Mouse (Mus musculus) forebrain, embryonic 13.5 days (tissue): Measurements from ENCODE around the gene Olfr1497. TPM values are rescaled to one million over a fixed set of nuclear protein-coding genes. Genes with fewer than 3 reads are reported as not detected.
"Not testable (repeated sequence)": the region's sequence is repeated elsewhere in the genome, so short reads cannot be mapped to it uniquely, and the experiment has no call there.

Source experiments
- ATAC-seq: fragments of 200-750 bp; cut with Nextera tagmentation; 2 replicates; pipeline ENCODE4 v1.8.0; 2017
- H3K27ac ChIP-seq: fragments of 300-500 bp; sonication (generic); 2 replicates; pipeline ENCODE4 v1.5.1; 2015; ENCODE audit warnings: inconsistent platforms, mild to moderate bottlenecking, moderate library complexity
- H3K27me3 ChIP-seq: fragments of 300-500 bp; sonication (generic); 2 replicates; pipeline ENCODE4 v1.6.1; 2015; ENCODE audit warnings: mild to moderate bottlenecking, inconsistent platforms
- H3K36me3 ChIP-seq: fragments of 300-500 bp; sonication (generic); 2 replicates; pipeline ENCODE4 v1.6.1; 2015; ENCODE audit warnings: mild to moderate bottlenecking, inconsistent platforms; ENCODE audit not compliant: poor library complexity, severe bottlenecking
- H3K4me1 ChIP-seq: fragments of 300-500 bp; sonication (generic); 2 replicates; pipeline ENCODE4 v1.6.1; 2015; ENCODE audit warnings: inconsistent platforms
- H3K4me2 ChIP-seq: fragments of 300-500 bp; sonication (generic); 2 replicates; pipeline ENCODE4 v1.6.1; 2015; ENCODE audit warnings: inconsistent platforms, mild to moderate bottlenecking, moderate library complexity
- H3K4me3 ChIP-seq: fragments of 300-500 bp; sonication (generic); 2 replicates; pipeline ENCODE4 v1.5.1; 2015; ENCODE audit warnings: mild to moderate bottlenecking, inconsistent platforms
- H3K9ac ChIP-seq: fragments of 300-500 bp; sonication (generic); 2 replicates; pipeline ENCODE4 v1.6.1; 2015; ENCODE audit warnings: mild to moderate bottlenecking, inconsistent platforms
- H3K9me3 ChIP-seq: fragments of 300-500 bp; sonication (generic); replicated peaks from 2 replicates; pipeline ENCODE4 v1.6.1; 2016; ENCODE audit warnings: inconsistent platforms
- WGBS: fragments of 180-500 bp; shearing (Covaris S2); methylation state at CpG from one replicate; pipeline ENCODE4 v1.1.7; 2015; 5-methylcytosine and 5-hydroxymethylcytosine counted together
- polyA plus RNA-seq: library from polyadenylated mRNA; unstranded; fragments of >200 nt; fragmentation: Nextera tagmentation; extraction: Ambion mirVana; gene quantifications from 2 replicates; pipeline ENCODE4 v1.2.1, GENCODE M21; 2015

The Olfr1497 gene
- not detected in 2 replicates for polyA plus RNA-seq

GRCm38 (mm10) chr19:13798102-13798501 lies at the start of gene Olfr1497:
Olfr1497 (minus strand) TSS chr19:13798202.
- no peaks in the 10 kb centered on the region for H3K4me1 ChIP-seq
- no peaks in the 10 kb centered on the region for H3K36me3 ChIP-seq
- H3K4me2 ChIP-seq = no peak within 1 kb of the TSS
- no peaks in the 10 kb centered on the region for H3K27me3 ChIP-seq
- H3K9ac ChIP-seq = no peak within 1 kb of the TSS
- no peak within 1 kb of the TSS for H3K27ac ChIP-seq
- H3K9me3 ChIP-seq = no peaks in the 10 kb centered on the region
- H3K4me3 ChIP-seq = no peak within 1 kb of the TSS
- no peak for ATAC-seq

- no peak for ATAC-seq
- H3K36me3 ChIP-seq = no peaks in the 10 kb centered on the region
- no peaks in the 10 kb centered on the region for H3K4me1 ChIP-seq
- no peak within 1 kb of the TSS for H3K4me2 ChIP-seq
- no peak within 1 kb of the TSS for H3K9ac ChIP-seq
- no peaks in the 10 kb centered on the region for H3K27me3 ChIP-seq
- no peak within 1 kb of the TSS for H3K4me3 ChIP-seq
- H3K27ac ChIP-seq = no peak within 1 kb of the TSS
- no peaks in the 10 kb centered on the region for H3K9me3 ChIP-seq
Measured at GRCm38 (mm10) chr19:13830388-13830787, 32.4 kb upstream of the Olfr1497 start, which contains the start of gene Olfr1500. Olfr1500 (minus strand) TSS chr19:13830488.

GRCm38 (mm10) chr19:13828447-13828846 lies 30.4 kb upstream of the Olfr1497 start:
- no peak for ATAC-seq
- no peaks in the 10 kb centered on the region for H3K4me1 ChIP-seq
- WGBS = 71% methylated on average over 3 of the region's 3 CpGs
- no peaks in the 10 kb centered on the region for H3K9me3 ChIP-seq
- H3K27me3 ChIP-seq = no peaks in the 10 kb centered on the region
- no peaks in the 10 kb centered on the region for H3K36me3 ChIP-seq
- H3K27ac ChIP-seq = no peak overlapping the region
- H3K4me3 ChIP-seq = no peak overlapping the region
- H3K4me2 ChIP-seq = no peak overlapping the region
- H3K9ac ChIP-seq = no peak overlapping the region

- H3K27me3 ChIP-seq = no peaks in the 10 kb centered on the region
- WGBS = 81% methylated on average over 5 of the region's 5 CpGs
- no peak overlapping the region for H3K9ac ChIP-seq
- no peaks in the 10 kb centered on the region for H3K36me3 ChIP-seq
- H3K4me3 ChIP-seq = no peak overlapping the region
- ATAC-seq = no peak
- no peak overlapping the region for H3K4me2 ChIP-seq
- no peaks in the 10 kb centered on the region for H3K9me3 ChIP-seq
- H3K27ac ChIP-seq = no peak overlapping the region
- no peaks in the 10 kb centered on the region for H3K4me1 ChIP-seq
Measured at GRCm38 (mm10) chr19:13820847-13821246, 22.8 kb upstream of the Olfr1497 start.

- Histone ChIP-seq H3K4me1 (no peaks in the 10 kb centered on the region), H3K36me3 (no peaks in the 10 kb centered on the region), H3K4me2 (no peak within 1 kb of the TSS), H3K9ac (no peak within 1 kb of the TSS), H3K4me3 (no peak within 1 kb of the TSS), H3K9me3 (no peaks in the 10 kb centered on the region), H3K27me3 (no peaks in the 10 kb centered on the region), H3K27ac (no peak within 1 kb of the TSS)
- ATAC-seq = no peak
Measured at GRCm38 (mm10) chr19:13819347-13819746, 21.3 kb upstream of the Olfr1497 start, which contains the start of gene Olfr1499. Olfr1499 (minus strand) TSS chr19:13819447.

- H3K9ac ChIP-seq = no peak overlapping the region
- H3K36me3 ChIP-seq = no peaks in the 10 kb centered on the region
- H3K9me3 ChIP-seq = no peaks in the 10 kb centered on the region
- H3K4me3 ChIP-seq = no peak overlapping the region
- no peak for ATAC-seq
- no peak overlapping the region for H3K4me2 ChIP-seq
- 34% methylated on average over 5 of the region's 5 CpGs for WGBS
- H3K27me3 ChIP-seq = no peaks in the 10 kb centered on the region
- H3K4me1 ChIP-seq = no peaks in the 10 kb centered on the region
- no peak overlapping the region for H3K27ac ChIP-seq
Measured at GRCm38 (mm10) chr19:13818827-13819226, 20.8 kb upstream of the Olfr1497 start.

GRCm38 (mm10) chr19:13812823-13813222 lies 14.8 kb upstream of the Olfr1497 start:
- 60% methylated on average over 2 of the region's 2 CpGs for WGBS

GRCm38 (mm10) chr19:13805486-13805885 lies 7.5 kb upstream of the Olfr1497 start:
- not testable (repeated sequence) for H3K4me1 ChIP-seq, H3K27ac ChIP-seq, H3K9ac ChIP-seq, H3K27me3 ChIP-seq, H3K4me3 ChIP-seq, H3K36me3 ChIP-seq, H3K4me2 ChIP-seq, H3K9me3 ChIP-seq, ATAC-seq
- 56% methylated on average over 1 of the region's 1 CpGs for WGBS

More at GRCm38 (mm10) chr19:13812823-13813222, 14.8 kb upstream of the Olfr1497 start:
- no peaks in the 10 kb centered on the region for H3K4me1 ChIP-seq
- H3K4me2 ChIP-seq = no peak overlapping the region
- no peaks in the 10 kb centered on the region for H3K9me3 ChIP-seq
- no peak overlapping the region for H3K27ac ChIP-seq
- no peaks in the 10 kb centered on the region for H3K27me3 ChIP-seq
- no peak overlapping the region for H3K4me3 ChIP-seq
- H3K9ac ChIP-seq = no peak overlapping the region
- no peak for ATAC-seq
- no peaks in the 10 kb centered on the region for H3K36me3 ChIP-seq

GRCm38 (mm10) chr19:13777578-13777977 lies 20.4 kb downstream of the Olfr1497 start, which contains the start of gene Olfr1496:
Olfr1496 (plus strand) TSS chr19:13777878.
- no peak for ATAC-seq
- H3K4me2 ChIP-seq = no peak within 1 kb of the TSS
- WGBS = 77% methylated on average over 1 of the region's 1 CpGs
- no peaks in the 10 kb centered on the region for H3K9me3 ChIP-seq
- H3K27ac ChIP-seq = no peak within 1 kb of the TSS
- H3K4me3 ChIP-seq = no peak within 1 kb of the TSS
- no peaks in the 10 kb centered on the region for H3K36me3 ChIP-seq
- H3K4me1 ChIP-seq = no peaks in the 10 kb centered on the region
- no peak within 1 kb of the TSS for H3K9ac ChIP-seq
- H3K27me3 ChIP-seq = no peaks in the 10 kb centered on the region

GRCm38 (mm10) chr19:13768565-13769276 lies 29.3 kb downstream of the Olfr1497 start:
- H3K4me2 ChIP-seq = no peak overlapping the region
- H3K4me1 ChIP-seq = no peaks in the 10 kb centered on the region
- no peaks in the 10 kb centered on the region for H3K36me3 ChIP-seq
- H3K9ac ChIP-seq = no peak overlapping the region
- no peak overlapping the region for H3K4me3 ChIP-seq
- H3K27me3 ChIP-seq = no peaks in the 10 kb centered on the region
- no peak for ATAC-seq
- H3K9me3 ChIP-seq = no peaks in the 10 kb centered on the region; the same call in 1 of the 2 replicates
- 91% methylated on average over 9 of the region's 9 CpGs for WGBS
- no peak overlapping the region for H3K27ac ChIP-seq

GRCm38 (mm10) chr19:13764306-13764705 lies 33.7 kb downstream of the Olfr1497 start, which contains the start of gene Olfr1495:
Olfr1495 (plus strand) TSS chr19:13764606.
- H3K27me3 ChIP-seq = no peaks in the 10 kb centered on the region
- 92% methylated on average over 3 of the region's 3 CpGs for WGBS
- H3K4me1 ChIP-seq = no peaks in the 10 kb centered on the region
- H3K9ac ChIP-seq = no peak within 1 kb of the TSS
- no peak within 1 kb of the TSS for H3K4me3 ChIP-seq
- H3K9me3 ChIP-seq = no peaks in the 10 kb centered on the region; the same call in 1 of the 2 replicates
- ATAC-seq = no peak
- no peak within 1 kb of the TSS for H3K4me2 ChIP-seq
- no peak within 1 kb of the TSS for H3K27ac ChIP-seq
- no peaks in the 10 kb centered on the region for H3K36me3 ChIP-seq

- H3K36me3 ChIP-seq = no peaks in the 10 kb centered on the region
- no peaks in the 10 kb centered on the region; the same call in 1 of the 2 replicates for H3K9me3 ChIP-seq
- no peak overlapping the region for H3K27ac ChIP-seq
- 96% methylated on average over 1 of the region's 1 CpGs for WGBS
- ATAC-seq = no peak
- no peak overlapping the region for H3K9ac ChIP-seq
- no peaks in the 10 kb centered on the region for H3K27me3 ChIP-seq
- H3K4me2 ChIP-seq = no peak overlapping the region
- no peaks in the 10 kb centered on the region for H3K4me1 ChIP-seq
- no peak overlapping the region for H3K4me3 ChIP-seq
Measured at GRCm38 (mm10) chr19:13749366-13749765, 48.6 kb downstream of the Olfr1497 start.
